Mouse (Mus musculus) heart, postnatal 0 days (tissue): ENCODE measurements at regions not wholly inside any gene's neighbourhood (a gene's known extent, or its start where the extent isn't known, plus 50 kb on each side); places are given as distances from the start of the nearest gene placed in this dataset.

ENCODE experiments used
- CTCF ChIP-seq: IDR thresholded peaks from 2 replicates; pipeline ENCODE4 v1.5.1; 2016; ENCODE audit warnings: antibody characterized with exemption, control low read depth, low read depth
- EP300 ChIP-seq: IDR thresholded peaks from 2 replicates; pipeline ENCODE4 v1.6.1; 2016; ENCODE audit warnings: antibody characterized with exemption, low read depth

DNA sequence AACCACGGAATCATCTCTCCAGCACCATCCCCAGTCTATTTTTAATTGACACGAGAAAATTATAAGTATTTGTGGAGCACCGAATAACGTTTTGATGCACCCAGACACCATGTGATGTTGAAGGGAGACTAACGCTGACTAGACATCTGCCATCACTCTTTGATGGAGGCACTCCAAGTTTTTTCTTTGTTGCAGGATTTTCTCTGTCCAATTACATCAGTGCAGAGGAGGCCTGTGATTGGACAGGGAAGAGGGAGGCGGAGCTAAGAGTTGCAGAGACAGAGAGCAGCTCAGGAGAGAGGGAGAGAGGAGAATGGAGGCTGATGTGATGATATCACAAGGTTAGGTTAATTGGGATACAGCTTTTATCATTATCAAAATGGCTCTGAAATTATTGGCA is 105.6 kb upstream of the Ctnnb1 start:
- TF ChIP-seq CTCF (no peak), EP300 (no peak)
